Mouse (Mus musculus) C2C12 (cell line): ENCODE measurements around the gene Golgb1.

Experiments
- CEBPB ChIP-seq: IDR thresholded peaks from one replicate; pipeline ENCODE4 v1.6.1; 2011; ENCODE audit warnings: low read depth, mild to moderate bottlenecking, control low read depth, moderate library complexity
- CTCF ChIP-seq: IDR thresholded peaks from one replicate; pipeline ENCODE4 v1.5.1; 2011; ENCODE audit not compliant: control insufficient read depth, insufficient read depth, insufficient read length
- FOSL1 ChIP-seq: IDR thresholded peaks from one replicate; pipeline ENCODE4 v1.8.0; 2011; ENCODE audit warnings: mild to moderate bottlenecking, low read length; ENCODE audit not compliant: poor library complexity, insufficient read depth, severe bottlenecking
- MAX ChIP-seq: IDR thresholded peaks from one replicate; pipeline ENCODE4 v1.6.1; 2011; ENCODE audit warnings: mild to moderate bottlenecking, control low read depth
- MYOD1 ChIP-seq: IDR thresholded peaks from one replicate; pipeline ENCODE4 v1.6.1; 2011; ENCODE audit warnings: low read depth; ENCODE audit not compliant: control insufficient read depth, insufficient read length
- MYOG ChIP-seq: IDR thresholded peaks from one replicate; pipeline ENCODE4 v1.6.1; 2011; ENCODE audit not compliant: control insufficient read depth, insufficient read length; ENCODE audit errors: extremely low read depth
- USF1 ChIP-seq: IDR thresholded peaks from one replicate; pipeline ENCODE4 v1.6.1; 2011; ENCODE audit warnings: low read depth, mild to moderate bottlenecking, control low read depth, moderate library complexity

DNA sequence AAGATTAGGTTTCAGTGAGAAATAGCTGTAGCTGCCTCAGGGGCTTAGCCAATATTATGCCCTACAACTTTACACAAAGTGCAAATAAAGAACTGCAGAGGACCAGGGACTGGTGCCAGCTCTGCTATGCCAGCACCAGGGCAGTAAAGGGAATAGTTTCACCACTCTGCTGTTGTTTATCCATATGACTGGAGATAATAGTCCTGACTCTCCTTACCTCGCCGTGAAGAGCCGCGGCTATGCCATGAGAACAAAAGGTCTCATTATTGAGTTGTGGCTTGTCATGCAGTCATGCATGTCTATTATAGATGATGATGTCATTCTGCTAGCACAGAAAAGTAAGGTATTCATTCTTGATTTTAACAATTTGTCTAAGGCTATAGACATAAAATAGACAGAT, 67.0 kb downstream of the Golgb1 start:
- TF ChIP-seq CTCF = no peak
- TF ChIP-seq USF1 = no peak
- TF ChIP-seq MYOD1 = no peak
- no peak for TF ChIP-seq MAX
- no peak for TF ChIP-seq CEBPB
- TF ChIP-seq MYOG = no peak
- no peak for TF ChIP-seq FOSL1
